Mouse (Mus musculus) C2C12 (cell line): ENCODE data around the gene Nat8f5.

Source experiments
- CEBPB ChIP-seq: IDR thresholded peaks from one replicate; pipeline ENCODE4 v1.6.1; 2011; ENCODE audit warnings: low read depth, mild to moderate bottlenecking, control low read depth, moderate library complexity
- CTCF ChIP-seq: IDR thresholded peaks from one replicate; pipeline ENCODE4 v1.5.1; 2011; ENCODE audit not compliant: control insufficient read depth, insufficient read depth, insufficient read length
- MAX ChIP-seq: IDR thresholded peaks from one replicate; pipeline ENCODE4 v1.6.1; 2011; ENCODE audit warnings: mild to moderate bottlenecking, control low read depth
- MYOD1 ChIP-seq: IDR thresholded peaks from one replicate; pipeline ENCODE4 v1.6.1; 2011; ENCODE audit warnings: low read depth; ENCODE audit not compliant: control insufficient read depth, insufficient read length

DNA sequence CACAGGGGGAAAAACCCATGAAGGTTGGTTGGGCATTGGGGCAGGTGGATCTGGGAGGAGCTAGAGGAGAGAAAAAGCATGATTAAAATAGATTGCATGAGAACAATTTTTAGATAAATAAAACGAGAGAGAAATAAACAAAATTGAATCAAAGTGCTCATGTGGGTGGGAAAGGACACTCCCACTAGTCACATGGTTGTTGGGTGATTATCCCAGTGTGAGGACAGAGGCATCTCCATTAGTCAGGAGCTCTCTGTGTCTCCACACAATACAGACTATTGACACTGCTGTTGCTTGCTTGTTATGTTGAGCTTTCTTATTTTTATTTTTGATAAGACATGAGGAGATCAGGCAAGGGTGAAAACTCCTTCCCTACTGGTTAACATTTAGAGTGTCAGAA lies 26.1 kb upstream of the Nat8f5 start:
- TF ChIP-seq MAX (no peak), CEBPB (no peak), CTCF (no peak), MYOD1 (no peak)
